Mouse (Mus musculus) liver, embryonic 12.5 days (tissue): Measurements from ENCODE around the gene Epb41l4b. TPM values are rescaled to one million over a fixed set of nuclear protein-coding genes. Genes with fewer than 3 reads are reported as not detected.

Experiments used
- ATAC-seq: fragments of 200-750 bp; cut with Nextera tagmentation; 2 replicates; pipeline ENCODE4 v1.8.0; 2017; ENCODE audit warnings: moderate number of reproducible peaks, mild to moderate bottlenecking, moderate library complexity
- H3K27ac ChIP-seq: fragments of 300-500 bp; sonication (generic); 2 replicates; pipeline ENCODE4 v1.5.1; 2016; ENCODE audit warnings: mild to moderate bottlenecking
- H3K27me3 ChIP-seq: fragments of 300-500 bp; sonication (generic); replicated peaks from 2 replicates; pipeline ENCODE4 v1.6.1; 2016; ENCODE audit warnings: mild to moderate bottlenecking, moderate library complexity
- H3K36me3 ChIP-seq: fragments of 300-500 bp; sonication (generic); 2 replicates; pipeline ENCODE4 v1.6.1; 2016; ENCODE audit warnings: mild to moderate bottlenecking, moderate library complexity
- H3K4me1 ChIP-seq: fragments of 300-500 bp; sonication (generic); 2 replicates; pipeline ENCODE4 v1.6.1; 2016
- H3K4me2 ChIP-seq: fragments of 300-500 bp; sonication (generic); 2 replicates; pipeline ENCODE4 v1.6.1; 2016; ENCODE audit warnings: mild to moderate bottlenecking, moderate library complexity
- H3K4me3 ChIP-seq: fragments of 300-500 bp; sonication (generic); 2 replicates; pipeline ENCODE4 v1.5.1; 2016; ENCODE audit warnings: mild to moderate bottlenecking, moderate library complexity
- H3K9ac ChIP-seq: fragments of 300-500 bp; sonication (generic); 2 replicates; pipeline ENCODE4 v1.6.1; 2016; ENCODE audit warnings: mild to moderate bottlenecking, moderate library complexity
- H3K9me3 ChIP-seq: fragments of 300-500 bp; sonication (generic); replicated peaks from 2 replicates; pipeline ENCODE4 v1.6.1; 2016; ENCODE audit warnings: mild to moderate bottlenecking, moderate library complexity
- WGBS: fragments of 180-500 bp; shearing (Covaris S2); methylation state at CpG from one replicate; pipeline ENCODE4 v1.1.7; 2016; ENCODE audit not compliant: insufficient replicate concordance; 5-methylcytosine and 5-hydroxymethylcytosine counted together
- polyA plus RNA-seq: library from polyadenylated mRNA; unstranded; fragments of >200 nt; fragmentation: Nextera tagmentation; extraction: Ambion mirVana; gene quantifications from 2 replicates; pipeline ENCODE4 v1.2.1, GENCODE M21; 2016

Gene Epb41l4b
- polyA plus RNA-seq, 1 experiment from 2014 or later = 1.4 TPM

DNA sequence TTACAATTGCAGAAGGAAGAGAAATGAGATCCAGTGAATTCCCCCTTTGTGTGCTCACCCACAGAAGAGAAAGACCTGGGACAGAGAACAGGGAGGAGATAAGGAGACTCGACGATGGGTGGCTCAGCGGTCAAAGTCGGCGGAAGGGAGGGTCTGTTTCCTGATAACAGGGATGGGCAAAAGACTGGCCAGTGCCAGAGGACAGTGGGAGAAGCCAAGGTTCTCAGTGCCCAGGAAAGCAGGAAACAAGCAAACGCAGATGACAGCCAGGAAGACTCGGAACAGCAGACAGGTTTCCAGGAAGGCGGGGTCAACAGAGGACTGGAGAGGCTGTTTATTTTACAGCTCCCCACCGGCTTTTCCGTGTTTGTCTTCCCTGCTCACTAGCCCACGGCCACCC is 20.2 kb downstream of the Epb41l4b start:
- no peak overlapping the region for H3K4me3 ChIP-seq

DNA sequence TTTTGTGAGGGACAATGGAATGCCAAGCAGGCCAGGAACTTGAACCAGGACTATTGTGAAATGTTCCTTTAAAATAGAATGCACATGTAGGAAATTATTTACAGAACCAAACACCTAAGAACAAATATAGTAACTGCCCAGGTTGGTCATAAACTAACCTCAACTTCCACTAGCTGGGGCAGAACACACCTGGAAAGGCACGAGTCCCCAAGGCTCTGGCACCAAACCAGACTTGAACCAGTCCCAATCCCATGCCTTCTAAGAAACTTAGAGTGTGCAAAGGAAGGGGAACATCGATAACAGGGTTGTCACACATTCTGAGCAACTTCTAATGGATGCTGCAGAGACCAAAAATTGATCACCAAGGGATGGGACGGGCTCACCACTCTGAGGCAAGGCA is 21.1 kb downstream of the Epb41l4b start:
- Histone ChIP-seq H3K9me3 (no peaks in the 10 kb centered on the region), H3K27me3 (peaks cover 12% of the 10 kb centered on the region), H3K4me1 (peaks cover 14% of the 10 kb centered on the region; the same call in 1 of the 2 replicates), H3K27ac (no peak overlapping the region), H3K9ac (no peak overlapping the region), H3K36me3 (no peaks in the 10 kb centered on the region), H3K4me3 (no peak overlapping the region), H3K4me2 (no peak overlapping the region)
- 59% methylated on average over 3 of the region's 3 CpGs for WGBS
- no peak for ATAC-seq

More for the DNA sequence above, 20.2 kb downstream of the Epb41l4b start:
- Histone ChIP-seq H3K9ac (no peak overlapping the region), H3K4me1 (peaks cover 14% of the 10 kb centered on the region; the same call in 1 of the 2 replicates), H3K27me3 (peaks cover 12% of the 10 kb centered on the region), H3K27ac (no peak overlapping the region), H3K4me2 (peak overlapping the region; percentile 39), H3K36me3 (no peaks in the 10 kb centered on the region), H3K9me3 (no peaks in the 10 kb centered on the region)
- no peak for ATAC-seq
- 24% methylated on average over 11 of the region's 11 CpGs for WGBS

DNA sequence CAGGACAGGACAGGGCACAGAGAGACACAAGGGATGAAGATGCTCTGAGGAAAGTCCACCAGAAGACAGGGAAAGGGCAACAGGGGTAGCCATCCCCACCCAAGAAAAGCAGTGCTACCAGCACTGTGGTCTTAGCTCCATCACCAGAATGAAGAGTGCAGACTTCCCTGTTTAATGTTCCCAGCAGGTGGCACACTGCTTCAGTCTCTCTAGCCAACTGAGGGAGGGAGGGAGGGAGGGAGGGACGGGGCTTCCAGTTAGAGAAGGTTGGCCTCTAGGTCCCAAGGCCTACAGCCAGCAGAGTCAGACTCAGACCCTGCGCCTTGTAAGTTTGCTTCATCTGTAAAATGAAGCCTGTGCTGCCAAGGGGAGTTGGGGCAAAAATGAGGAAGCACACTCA is 22.7 kb downstream of the Epb41l4b start:
- no peak overlapping the region for H3K27ac ChIP-seq
- H3K27me3 ChIP-seq = peaks cover 12% of the 10 kb centered on the region
- no peak overlapping the region for H3K9ac ChIP-seq
- peaks cover 28% of the 10 kb centered on the region for H3K4me1 ChIP-seq
- H3K4me3 ChIP-seq = no peak overlapping the region
- H3K4me2 ChIP-seq = no peak overlapping the region
- H3K36me3 ChIP-seq = no peaks in the 10 kb centered on the region
- no peak for ATAC-seq
- H3K9me3 ChIP-seq = no peaks in the 10 kb centered on the region
- 33% methylated on average over 2 of the region's 2 CpGs for WGBS

DNA sequence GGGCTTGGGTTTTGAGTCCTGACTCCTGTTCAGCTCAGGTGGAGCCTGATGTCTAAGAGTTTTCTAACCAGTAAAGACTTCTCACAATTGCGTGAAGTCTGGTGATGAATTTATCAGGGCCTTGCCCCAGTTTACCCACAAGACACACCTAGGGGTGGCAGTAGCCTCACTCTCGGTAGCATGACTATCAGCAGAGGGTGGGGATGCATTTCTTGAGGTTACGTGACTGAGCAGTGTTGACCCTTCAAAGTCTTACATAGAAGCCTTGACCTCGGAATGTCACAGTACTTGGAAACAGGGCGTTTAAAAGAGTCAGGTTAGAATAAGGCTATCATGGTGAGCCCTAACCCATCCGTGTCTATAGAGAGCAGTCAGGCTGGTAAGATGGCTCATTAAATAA is 23.3 kb downstream of the Epb41l4b start:
- Histone ChIP-seq H3K4me1 (peaks cover 34% of the 10 kb centered on the region), H3K36me3 (no peaks in the 10 kb centered on the region), H3K27ac (no peak overlapping the region), H3K9me3 (no peaks in the 10 kb centered on the region), H3K27me3 (peaks cover 8% of the 10 kb centered on the region), H3K4me2 (no peak overlapping the region), H3K4me3 (no peak overlapping the region), H3K9ac (no peak overlapping the region)
- no peak for ATAC-seq
- WGBS = 62% methylated on average over 6 of the region's 6 CpGs

DNA sequence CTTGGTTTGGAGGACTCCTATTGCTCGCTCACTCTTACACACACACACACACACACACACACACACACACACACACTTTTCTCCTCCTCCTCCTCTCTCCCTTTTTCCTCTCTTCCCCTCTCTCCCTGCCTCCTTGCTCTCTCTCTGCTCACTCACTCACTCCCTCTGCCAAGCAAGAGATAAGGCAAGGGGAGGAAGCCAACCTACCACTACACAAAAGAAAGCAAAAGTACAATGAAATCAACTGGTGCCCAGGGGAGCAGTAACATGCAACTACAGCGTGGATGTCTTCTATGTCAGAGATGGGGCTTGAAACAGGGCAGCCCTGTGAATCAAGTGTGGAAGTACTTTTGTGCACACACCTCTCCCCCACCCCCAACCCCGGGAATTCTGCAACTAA is 24.4 kb downstream of the Epb41l4b start:
- peaks cover 8% of the 10 kb centered on the region for H3K27me3 ChIP-seq
- no peaks in the 10 kb centered on the region for H3K36me3 ChIP-seq
- peaks cover 43% of the 10 kb centered on the region for H3K4me1 ChIP-seq
- H3K4me2 ChIP-seq = no peak overlapping the region
- 61% methylated on average over 3 of the region's 3 CpGs for WGBS
- no peak for ATAC-seq
- H3K27ac ChIP-seq = no peak overlapping the region
- H3K9me3 ChIP-seq = no peaks in the 10 kb centered on the region
- H3K9ac ChIP-seq = no peak overlapping the region
- H3K4me3 ChIP-seq = no peak overlapping the region

DNA sequence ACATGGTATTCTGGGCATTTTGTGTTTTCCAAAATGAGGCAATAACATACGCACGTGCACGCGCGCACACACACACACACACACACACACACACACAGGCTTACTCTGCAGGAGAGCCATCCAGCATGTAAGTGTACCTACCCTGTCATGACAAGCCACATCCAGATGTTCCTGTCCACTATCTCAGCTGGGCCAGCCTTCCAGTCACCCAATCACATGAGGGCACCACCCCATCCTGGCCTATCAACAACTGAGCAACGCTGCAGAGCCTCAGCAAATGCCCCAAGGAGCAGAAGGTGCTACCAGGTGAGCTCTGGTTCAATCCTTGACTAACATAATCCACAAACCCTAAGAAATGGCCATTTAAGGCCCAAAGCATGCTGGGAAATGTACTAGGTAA is 27.0 kb downstream of the Epb41l4b start:
- Histone ChIP-seq H3K4me2 (peak overlapping the region; percentile 32), H3K27me3 (no peaks in the 10 kb centered on the region), H3K4me3 (no peak overlapping the region), H3K9me3 (no peaks in the 10 kb centered on the region), H3K4me1 (peaks cover 37% of the 10 kb centered on the region), H3K9ac (no peak overlapping the region), H3K27ac (peak overlapping the region; percentile 73), H3K36me3 (no peaks in the 10 kb centered on the region)
- ATAC-seq = peak; percentile 95
- 60% methylated on average over 6 of the region's 6 CpGs for WGBS

DNA sequence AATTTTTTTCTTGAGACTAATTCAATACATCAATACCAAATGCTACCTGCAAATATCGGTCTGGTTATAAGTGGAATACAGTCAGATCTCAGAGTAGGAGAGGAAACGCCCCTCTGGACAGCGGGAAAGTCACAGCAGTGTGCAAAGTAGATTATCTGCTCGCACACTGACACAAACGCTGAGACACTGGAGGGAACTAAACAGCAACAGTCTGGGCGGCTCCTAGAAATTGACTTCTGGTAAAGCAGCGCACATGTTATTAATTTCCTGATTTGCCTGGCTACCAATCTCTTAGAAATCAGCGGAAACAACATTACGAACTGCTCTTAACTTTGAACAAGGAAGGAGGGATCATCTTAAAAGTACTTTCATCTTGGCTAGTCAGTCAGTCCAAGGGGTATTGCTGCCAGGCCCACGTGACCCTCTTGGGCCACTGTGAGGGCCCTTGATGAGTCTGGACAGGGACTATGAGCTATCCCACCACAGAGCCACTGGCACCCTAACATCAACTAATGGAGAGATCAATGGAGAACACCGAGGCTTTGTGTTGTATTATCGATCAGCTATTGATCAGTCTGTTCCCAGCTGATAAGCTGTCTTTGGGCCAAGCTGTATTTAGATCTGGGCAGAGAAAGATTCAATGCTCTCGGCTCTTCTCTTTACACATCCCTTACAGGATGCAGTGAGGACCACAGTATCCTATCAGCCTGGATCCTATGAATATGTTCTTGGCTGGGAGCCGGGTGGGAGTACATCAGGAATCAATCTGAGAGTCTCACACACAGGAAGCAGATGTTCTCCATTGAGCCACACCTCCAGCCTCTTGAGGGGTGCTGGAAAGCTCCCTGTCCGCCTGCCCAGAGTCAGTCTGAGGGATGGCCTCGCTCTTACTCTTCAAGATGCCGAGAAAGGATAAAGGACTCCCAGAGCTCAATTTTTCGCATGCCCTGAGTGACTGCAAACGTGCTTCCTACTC is 28.3 kb downstream of the Epb41l4b start:
- Histone ChIP-seq H3K9ac (no peak overlapping the region), H3K4me2 (peak overlapping the region; percentile 18; the same call in 1 of the 2 replicates), H3K27me3 (no peaks in the 10 kb centered on the region), H3K4me1 (peaks cover 37% of the 10 kb centered on the region), H3K36me3 (no peaks in the 10 kb centered on the region), H3K9me3 (no peaks in the 10 kb centered on the region), H3K27ac (peak overlapping the region; percentile 42; the same call in 1 of the 2 replicates), H3K4me3 (no peak overlapping the region)
- ATAC-seq = peak; percentile 55; the same call in 1 of the 2 replicates
- WGBS = 54% methylated on average over 19 of the region's 19 CpGs

DNA sequence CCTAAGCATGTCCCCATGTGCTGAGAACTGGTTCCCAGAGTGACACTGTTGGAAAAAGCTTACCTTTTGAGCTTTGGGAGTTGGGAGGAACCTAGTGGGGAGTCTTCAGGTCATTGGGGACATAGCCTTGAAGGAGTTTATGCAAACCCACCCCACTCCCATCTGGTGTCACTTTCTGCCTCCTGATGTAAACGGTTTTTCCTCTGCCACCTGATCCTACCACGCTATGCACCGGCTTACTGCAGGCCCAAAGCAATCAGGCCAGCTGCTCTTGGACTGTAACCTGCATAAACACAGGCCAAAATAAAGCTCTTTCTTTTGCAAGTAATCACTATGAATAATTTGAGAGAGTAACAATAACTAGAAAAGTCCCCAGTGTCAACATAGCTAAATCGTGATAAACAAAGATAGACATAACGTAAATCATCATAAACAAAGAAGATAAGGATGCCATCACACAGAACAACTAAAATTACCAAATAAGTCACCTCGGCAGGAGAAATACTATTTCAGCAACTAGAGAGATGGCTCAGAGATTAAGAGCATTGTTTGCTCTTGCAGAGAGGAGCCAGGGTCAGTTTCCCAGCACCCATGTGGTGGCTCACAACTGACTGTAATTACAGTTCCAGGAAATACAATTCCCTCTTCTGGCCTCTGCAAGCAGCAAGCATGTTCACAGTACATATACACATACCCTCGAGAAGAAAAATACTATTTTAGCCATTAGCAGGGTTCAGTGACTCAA is 29.6 kb downstream of the Epb41l4b start:
- no peak overlapping the region for H3K27ac ChIP-seq

DNA sequence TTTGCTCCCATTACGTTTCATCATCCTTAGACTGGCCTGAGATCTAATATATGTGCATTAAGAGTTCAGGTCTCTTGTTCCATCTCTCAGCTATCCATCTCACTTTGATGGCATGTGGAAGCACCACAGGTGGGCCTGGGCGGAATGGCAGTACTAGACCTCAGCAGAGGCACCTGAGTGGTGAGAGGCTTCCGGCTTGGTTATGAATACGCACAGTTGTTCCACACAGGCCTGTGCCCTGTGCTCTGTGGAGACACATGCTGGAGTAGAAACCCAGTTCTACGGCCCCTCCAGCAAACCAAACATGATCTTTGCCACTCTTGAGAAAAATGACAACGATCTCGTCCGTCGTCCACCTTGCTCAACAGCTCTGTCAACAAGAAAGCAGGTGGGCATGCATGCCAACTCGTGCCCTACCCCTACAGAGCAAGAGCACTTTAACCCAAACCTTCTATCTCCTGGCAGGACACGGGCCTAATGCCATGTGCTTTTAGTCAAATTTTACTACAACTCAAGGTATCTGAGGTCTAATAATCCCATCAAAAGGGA is 31.2 kb downstream of the Epb41l4b start:
- ATAC-seq = no peak
- Histone ChIP-seq H3K4me2 (no peak overlapping the region), H3K27ac (no peak overlapping the region), H3K4me3 (no peak overlapping the region), H3K9me3 (no peaks in the 10 kb centered on the region), H3K36me3 (no peaks in the 10 kb centered on the region), H3K4me1 (peaks cover 30% of the 10 kb centered on the region), H3K9ac (no peak overlapping the region), H3K27me3 (no peaks in the 10 kb centered on the region)
- 72% methylated on average over 11 of the region's 11 CpGs for WGBS

More for the DNA sequence above, 29.6 kb downstream of the Epb41l4b start:
- no peak overlapping the region for H3K9ac ChIP-seq
- no peak overlapping the region for H3K4me2 ChIP-seq
- peaks cover 30% of the 10 kb centered on the region for H3K4me1 ChIP-seq
- no peaks in the 10 kb centered on the region for H3K9me3 ChIP-seq
- ATAC-seq = no peak
- no peak overlapping the region for H3K4me3 ChIP-seq
- WGBS = 63% methylated on average over 7 of the region's 7 CpGs
- no peaks in the 10 kb centered on the region for H3K36me3 ChIP-seq
- no peaks in the 10 kb centered on the region for H3K27me3 ChIP-seq

DNA sequence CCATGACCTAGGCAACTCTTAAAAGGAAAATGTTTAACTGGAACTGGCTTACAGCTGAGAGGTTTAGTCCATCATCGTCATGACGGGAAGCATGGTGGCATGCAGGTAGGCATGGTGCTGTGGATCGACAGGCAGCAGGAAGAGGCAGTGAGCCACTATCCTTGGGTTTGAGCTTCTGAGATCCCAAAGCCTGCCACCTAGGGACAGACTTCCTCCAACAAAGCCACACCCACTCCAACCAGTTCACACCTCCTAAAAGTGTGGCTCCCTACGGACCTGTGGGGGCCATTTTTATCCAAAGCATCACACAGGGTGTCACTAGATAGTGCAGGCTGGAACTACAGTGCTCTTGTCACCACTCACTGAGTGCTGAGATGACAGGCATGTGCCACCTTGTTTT is 31.8 kb downstream of the Epb41l4b start:
- no peak for ATAC-seq
- H3K4me2 ChIP-seq = no peak overlapping the region
- no peak overlapping the region for H3K27ac ChIP-seq
- no peaks in the 10 kb centered on the region for H3K27me3 ChIP-seq
- H3K9ac ChIP-seq = no peak overlapping the region
- no peak overlapping the region for H3K4me3 ChIP-seq
- no peaks in the 10 kb centered on the region for H3K9me3 ChIP-seq
- no peaks in the 10 kb centered on the region for H3K36me3 ChIP-seq
- WGBS = 60% methylated on average over 4 of the region's 4 CpGs
- peaks cover 25% of the 10 kb centered on the region for H3K4me1 ChIP-seq

DNA sequence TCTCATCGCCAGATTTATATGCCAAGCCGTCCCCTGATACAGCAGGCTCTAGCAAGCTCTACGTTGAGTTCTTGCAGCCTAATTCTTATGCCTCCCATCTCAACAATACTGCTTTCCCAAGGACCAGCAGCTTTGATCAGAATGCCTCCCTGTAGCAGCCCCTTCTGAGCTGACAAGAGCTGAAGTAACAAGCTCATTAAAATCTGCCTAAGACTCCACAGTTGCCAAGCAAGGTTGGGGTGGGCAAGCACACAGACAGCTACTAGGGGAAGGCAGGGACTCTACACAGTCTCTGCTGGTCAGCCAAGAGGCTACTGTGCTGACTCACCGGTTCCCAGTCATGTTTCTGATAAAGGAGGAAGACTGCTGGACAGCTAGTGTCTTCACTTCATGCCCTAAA is 33.7 kb downstream of the Epb41l4b start:
- WGBS = 69% methylated on average over 4 of the region's 4 CpGs
- no peak overlapping the region for H3K4me2 ChIP-seq
- H3K4me1 ChIP-seq = peaks cover 7% of the 10 kb centered on the region
- H3K9me3 ChIP-seq = no peaks in the 10 kb centered on the region
- H3K27ac ChIP-seq = no peak overlapping the region
- no peaks in the 10 kb centered on the region for H3K27me3 ChIP-seq
- H3K4me3 ChIP-seq = no peak overlapping the region
- H3K9ac ChIP-seq = no peak overlapping the region
- no peaks in the 10 kb centered on the region for H3K36me3 ChIP-seq
- ATAC-seq = no peak

DNA sequence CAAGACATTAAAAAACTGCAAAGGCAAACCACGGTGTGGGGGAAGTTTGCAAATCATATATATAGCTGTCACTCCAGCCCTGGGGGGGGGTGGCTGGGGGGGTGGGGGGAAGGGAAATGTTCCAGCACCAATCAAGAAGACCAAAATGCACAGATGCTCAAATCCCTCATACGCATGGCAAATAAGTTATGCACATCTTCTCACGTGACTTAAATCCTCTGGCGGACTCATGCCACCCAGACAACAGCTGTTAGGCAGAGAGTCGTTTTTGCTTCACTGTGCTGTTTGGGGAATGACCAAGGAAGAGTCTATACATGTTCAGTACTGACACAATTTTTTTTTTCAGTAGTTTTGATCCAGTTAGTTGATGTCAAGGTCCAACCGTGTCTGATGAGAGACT is 37.9 kb downstream of the Epb41l4b start:
- ATAC-seq = no peak
- Histone ChIP-seq H3K27me3 (no peaks in the 10 kb centered on the region), H3K9me3 (no peaks in the 10 kb centered on the region), H3K27ac (no peak overlapping the region), H3K4me1 (peaks cover 6% of the 10 kb centered on the region; the same call in 1 of the 2 replicates), H3K9ac (no peak overlapping the region), H3K4me2 (no peak overlapping the region), H3K36me3 (no peaks in the 10 kb centered on the region), H3K4me3 (no peak overlapping the region)
- 62% methylated on average over 6 of the region's 6 CpGs for WGBS
